Mouse (Mus musculus) heart, embryonic 14.5 days (tissue): Measurements from ENCODE around the gene Ccdc34. TPM values are rescaled to one million over a fixed set of nuclear protein-coding genes. Genes with fewer than 3 reads are reported as not detected.

Experiments
- ATAC-seq: fragments of 200-750 bp; cut with Nextera tagmentation; 2 replicates; pipeline ENCODE4 v1.8.0; 2017; ENCODE audit warnings: low read depth, moderate TSS enrichment; ENCODE audit not compliant: insufficient number of reproducible peaks, insufficient read depth, low FRiP score
- H3K27ac ChIP-seq, 2 experiments: fragments of 200-500 bp in 1 of 2; fragments of 300-500 bp in 1 of 2; sonication (generic) in 1 of 2; replicated peaks in 1 of 2; 2 replicates each; pipeline ENCODE4 v1.5.1; 2012 to 2014; ENCODE audit warnings: low read depth in 2 of 2, low read length in 2 of 2, control low read depth in 1 of 2, mild to moderate bottlenecking in 1 of 2, mixed read lengths in 1 of 2; ENCODE audit not compliant: control insufficient read depth in 1 of 2, insufficient read depth in 1 of 2
- H3K27me3 ChIP-seq: fragments of 300-500 bp; sonication (generic); 2 replicates; pipeline ENCODE4 v1.6.1; 2014; ENCODE audit warnings: mild to moderate bottlenecking, low read length, control low read depth; ENCODE audit not compliant: control insufficient read depth, insufficient read depth
- H3K36me3 ChIP-seq: fragments of 300-500 bp; sonication (generic); 2 replicates; pipeline ENCODE4 v1.6.1; 2014; ENCODE audit warnings: mild to moderate bottlenecking, control low read depth, low read length, mixed read lengths; ENCODE audit not compliant: control insufficient read depth, insufficient read depth
- H3K4me1 ChIP-seq, 2 experiments: fragments of 200-500 bp in 1 of 2; fragments of 300-500 bp in 1 of 2; sonication (generic) in 1 of 2; 2 replicates each; pipeline ENCODE4 v1.6.1; 2012 to 2014; ENCODE audit warnings: low read length in 2 of 2, control low read depth in 1 of 2, mixed read lengths in 1 of 2; ENCODE audit not compliant: control insufficient read depth in 2 of 2, insufficient read depth in 2 of 2
- H3K4me2 ChIP-seq: fragments of 300-500 bp; sonication (generic); 2 replicates; pipeline ENCODE4 v1.6.1; 2014; ENCODE audit warnings: mild to moderate bottlenecking, low read length
- H3K4me3 ChIP-seq, 2 experiments: fragments of 200-500 bp in 1 of 2; fragments of 300-500 bp in 1 of 2; sonication (generic) in 1 of 2; 2 replicates each; pipeline ENCODE4 v1.5.1; 2012 to 2014; ENCODE audit warnings: low read length in 2 of 2, mild to moderate bottlenecking in 2 of 2, control low read depth in 1 of 2, low read depth in 1 of 2, moderate library complexity in 1 of 2; ENCODE audit not compliant: control insufficient read depth in 1 of 2, insufficient read depth in 1 of 2
- H3K9ac ChIP-seq: fragments of 300-500 bp; sonication (generic); 2 replicates; pipeline ENCODE4 v1.6.1; 2014; ENCODE audit warnings: mild to moderate bottlenecking, low read length
- H3K9me3 ChIP-seq: fragments of 300-500 bp; sonication (generic); 2 replicates; pipeline ENCODE4 v1.6.1; 2016; ENCODE audit warnings: low read length, control low read depth; ENCODE audit not compliant: control insufficient read depth
- WGBS: fragments of 180-500 bp; shearing (Covaris S2); extraction: QIAGEN DNeasy Blood & Tissue Kit; methylation state at CpG from one replicate; pipeline ENCODE4 v1.1.7; 2014; 5-methylcytosine and 5-hydroxymethylcytosine counted together
- polyA plus RNA-seq: library from polyadenylated mRNA; unstranded; fragments of >200 nt; fragmentation: Nextera tagmentation; extraction: Ambion mirVana; gene quantifications from 2 replicates; pipeline ENCODE4 v1.2.1, GENCODE M21; 2014

The Ccdc34 gene
- polyA plus RNA-seq, 1 experiment from 2014 or later = 25.4 TPM

DNA sequence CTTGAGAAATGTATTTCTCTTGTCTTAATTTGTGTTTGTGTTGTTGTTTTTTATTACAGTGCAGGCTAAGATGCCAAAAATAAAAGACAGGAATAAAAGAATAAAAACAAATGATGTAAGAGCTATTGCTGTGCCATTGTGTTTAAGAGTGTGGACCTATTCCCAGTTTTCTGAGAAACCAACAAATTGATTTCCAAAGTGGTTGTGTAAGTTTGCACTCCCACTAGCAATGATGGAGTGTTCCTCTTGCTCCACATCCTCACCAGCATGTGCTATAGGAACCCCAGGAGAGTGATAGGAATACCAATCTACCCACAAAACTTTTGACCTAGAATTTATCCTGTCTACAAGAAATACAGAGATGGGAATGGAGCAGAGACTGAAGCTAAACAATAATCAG lies 150.7 kb downstream of the Ccdc34 start:
- H3K9me3 ChIP-seq = no peaks in the 10 kb centered on the region
- ATAC-seq = no peak
- no peak overlapping the region for H3K27ac ChIP-seq
- no peak overlapping the region for H3K4me3 ChIP-seq
- no peaks in the 10 kb centered on the region for H3K27me3 ChIP-seq
- no peaks in the 10 kb centered on the region for H3K36me3 ChIP-seq
- H3K9ac ChIP-seq = no peak overlapping the region
- H3K4me2 ChIP-seq = no peak overlapping the region
- H3K4me1 ChIP-seq = no peaks in the 10 kb centered on the region

DNA sequence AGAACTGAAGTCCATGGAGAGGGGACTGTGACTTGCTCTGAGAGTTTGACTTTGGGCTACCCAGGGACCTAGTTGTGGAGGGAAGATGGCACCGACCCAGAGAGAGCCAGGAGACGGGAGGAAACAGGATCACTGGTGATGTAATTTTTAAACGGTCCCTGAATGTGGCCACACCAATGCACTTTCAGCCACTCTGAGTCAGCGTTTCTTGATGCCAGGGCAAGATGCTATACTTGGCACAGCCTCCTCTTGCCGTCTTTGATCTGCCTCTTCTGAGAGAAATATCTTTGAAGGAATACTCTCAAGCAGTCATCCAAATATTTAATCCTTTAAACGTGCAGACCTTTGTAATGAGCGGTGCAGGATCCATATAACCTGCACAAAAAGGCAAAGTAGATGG lies 154.8 kb downstream of the Ccdc34 start:
- H3K27me3 ChIP-seq = no peaks in the 10 kb centered on the region
- ATAC-seq = no peak
- 67% methylated on average over 7 of the region's 7 CpGs for WGBS

DNA sequence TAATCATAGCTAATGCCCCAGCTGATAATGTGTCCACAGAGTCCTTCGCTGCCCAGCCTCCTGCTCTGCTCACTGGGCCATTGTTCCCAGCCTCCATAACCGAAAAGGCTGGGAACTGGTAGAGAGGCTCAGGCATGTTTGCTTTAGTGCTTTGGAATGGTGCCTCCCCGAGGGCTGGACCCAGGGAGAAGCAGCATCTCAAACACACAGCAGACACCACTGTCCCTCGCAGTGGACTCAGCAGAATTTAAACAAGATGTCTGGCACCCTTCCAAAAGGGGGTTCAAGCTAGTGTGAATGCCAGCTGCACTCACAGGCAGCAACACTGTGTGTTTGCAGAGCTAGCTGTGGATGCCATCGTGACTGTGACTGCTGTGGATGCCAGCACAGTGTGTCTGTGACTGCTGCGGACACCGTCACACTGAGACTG lies 156.2 kb downstream of the Ccdc34 start:
- Histone ChIP-seq H3K4me3 (no peak overlapping the region), H3K4me2 (no peak overlapping the region), H3K9ac (no peak overlapping the region), H3K27me3 (no peaks in the 10 kb centered on the region), H3K9me3 (no peaks in the 10 kb centered on the region), H3K36me3 (no peaks in the 10 kb centered on the region), H3K27ac (peak overlapping the region in 1 of 2 experiments; percentile 18; a peak in 1 of 4 replicates), H3K4me1 (peaks cover 15 to 28% of the 10 kb centered on the region in 2 experiments)
- ATAC-seq = no peak
- 33% methylated on average over 7 of the region's 7 CpGs for WGBS

More for the DNA sequence above, 154.8 kb downstream of the Ccdc34 start:
- no peak overlapping the region for H3K4me3 ChIP-seq
- H3K4me1 ChIP-seq = peaks cover 11 to 14% of the 10 kb centered on the region in 2 experiments
- H3K4me2 ChIP-seq = no peak overlapping the region
- H3K9me3 ChIP-seq = no peaks in the 10 kb centered on the region
- H3K36me3 ChIP-seq = no peaks in the 10 kb centered on the region
- H3K27ac ChIP-seq = no peak overlapping the region
- no peak overlapping the region for H3K9ac ChIP-seq

DNA sequence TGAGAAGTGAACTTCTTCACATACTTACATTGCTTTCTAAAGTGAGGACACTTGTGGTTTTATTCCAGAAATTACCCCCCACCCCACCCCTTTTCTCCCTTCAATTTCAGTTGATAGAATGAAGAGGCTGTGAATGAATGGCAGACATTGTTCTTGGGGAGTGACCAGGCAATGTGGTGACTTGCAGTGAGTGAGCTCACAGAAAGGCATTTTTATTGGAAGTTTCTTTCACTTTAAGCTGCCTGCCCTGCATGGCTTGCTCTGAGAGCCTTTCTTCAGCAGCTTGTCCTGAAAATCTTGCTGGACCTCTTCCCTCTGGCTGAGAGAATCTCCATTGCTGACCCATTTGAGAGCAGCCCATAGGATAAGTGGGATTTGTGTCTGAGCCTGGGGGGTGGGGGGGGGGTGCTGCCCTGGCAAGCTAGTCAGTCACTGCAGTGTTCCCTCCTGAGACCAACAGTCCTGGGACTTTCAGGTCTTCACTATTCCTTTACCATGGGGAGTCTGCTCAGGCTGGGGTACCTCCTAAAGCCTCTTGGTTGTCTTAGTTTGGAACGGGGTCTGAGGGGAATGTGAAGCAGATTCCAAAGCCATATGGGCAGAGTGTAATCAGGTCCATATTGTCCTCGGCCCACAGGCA lies 159.3 kb downstream of the Ccdc34 start:
- Histone ChIP-seq H3K4me2 (no peak overlapping the region), H3K27me3 (no peaks in the 10 kb centered on the region), H3K36me3 (no peaks in the 10 kb centered on the region), H3K4me3 (no peak overlapping the region), H3K9ac (0 out of 2 replicates have a peak overlapping the region, but pooled peaks have one; percentile 12), H3K27ac (peak overlapping the region; percentile 72 to 74), H3K4me1 (peaks cover 27 to 49% of the 10 kb centered on the region in 2 experiments), H3K9me3 (no peaks in the 10 kb centered on the region)
- WGBS = 59% methylated on average over 2 of the region's 2 CpGs
- ATAC-seq = no peak

DNA sequence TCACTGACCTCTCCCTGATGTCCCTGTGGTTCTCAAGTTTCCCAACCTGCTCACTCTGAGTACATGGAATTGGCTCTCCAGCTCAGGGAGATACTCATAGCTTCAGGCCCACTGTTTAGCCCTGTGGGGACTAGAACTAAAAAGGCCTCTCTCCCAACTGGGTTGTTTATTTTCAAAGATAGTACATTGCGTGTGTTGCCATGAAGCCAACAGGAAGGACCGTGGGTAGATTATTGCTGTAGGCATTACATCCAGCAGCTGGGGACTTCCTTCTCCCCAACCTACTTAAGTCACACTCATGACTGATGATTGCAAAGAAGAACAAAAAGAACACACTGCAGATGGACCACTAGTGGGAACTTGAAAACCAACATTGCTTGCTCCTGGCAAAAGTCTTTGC lies 159.8 kb downstream of the Ccdc34 start:
- WGBS = 56% methylated on average over 2 of the region's 2 CpGs
- no peak overlapping the region for H3K4me3 ChIP-seq
- no peak for ATAC-seq
- H3K27me3 ChIP-seq = no peaks in the 10 kb centered on the region
- peak overlapping the region; percentile 72 to 74 for H3K27ac ChIP-seq
- 0 out of 2 replicates have a peak overlapping the region, but pooled peaks have one; percentile 14 for H3K4me2 ChIP-seq
- 0 out of 2 replicates have a peak overlapping the region, but pooled peaks have one; percentile 12 for H3K9ac ChIP-seq
- no peaks in the 10 kb centered on the region for H3K9me3 ChIP-seq
- peaks cover 30 to 55% of the 10 kb centered on the region in 2 experiments for H3K4me1 ChIP-seq
- H3K36me3 ChIP-seq = no peaks in the 10 kb centered on the region

DNA sequence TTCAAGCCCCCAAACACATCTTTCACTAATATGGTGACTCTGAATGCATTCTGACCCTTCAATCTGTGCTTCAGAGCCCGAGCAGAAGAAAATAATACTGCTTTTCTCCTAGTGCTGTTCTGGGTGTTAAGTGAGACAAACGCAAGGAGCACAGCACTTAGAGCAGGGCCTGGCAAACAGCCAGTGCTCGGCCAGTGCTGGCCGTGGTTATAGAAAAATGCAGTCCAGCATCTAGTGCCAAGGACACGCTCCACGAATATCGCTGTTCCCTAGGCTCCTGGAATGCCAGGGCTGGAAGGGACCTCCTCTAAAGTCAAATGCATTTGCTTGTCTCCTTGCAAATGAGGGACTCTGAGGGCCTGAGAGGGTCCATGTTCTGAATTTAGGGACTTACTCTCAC lies 160.3 kb downstream of the Ccdc34 start:
- no peak overlapping the region for H3K9ac ChIP-seq
- peak overlapping the region; percentile 14; the same call in 1 of the 2 replicates for H3K4me2 ChIP-seq
- peak; percentile 70; the same call in 1 of the 2 replicates for ATAC-seq
- WGBS = 16% methylated on average over 7 of the region's 7 CpGs
- no peak overlapping the region for H3K4me3 ChIP-seq
- peaks cover 33 to 59% of the 10 kb centered on the region in 2 experiments for H3K4me1 ChIP-seq
- no peaks in the 10 kb centered on the region for H3K36me3 ChIP-seq
- peak overlapping the region; percentile 74 to 78 for H3K27ac ChIP-seq
- H3K27me3 ChIP-seq = no peaks in the 10 kb centered on the region
- H3K9me3 ChIP-seq = no peaks in the 10 kb centered on the region

DNA sequence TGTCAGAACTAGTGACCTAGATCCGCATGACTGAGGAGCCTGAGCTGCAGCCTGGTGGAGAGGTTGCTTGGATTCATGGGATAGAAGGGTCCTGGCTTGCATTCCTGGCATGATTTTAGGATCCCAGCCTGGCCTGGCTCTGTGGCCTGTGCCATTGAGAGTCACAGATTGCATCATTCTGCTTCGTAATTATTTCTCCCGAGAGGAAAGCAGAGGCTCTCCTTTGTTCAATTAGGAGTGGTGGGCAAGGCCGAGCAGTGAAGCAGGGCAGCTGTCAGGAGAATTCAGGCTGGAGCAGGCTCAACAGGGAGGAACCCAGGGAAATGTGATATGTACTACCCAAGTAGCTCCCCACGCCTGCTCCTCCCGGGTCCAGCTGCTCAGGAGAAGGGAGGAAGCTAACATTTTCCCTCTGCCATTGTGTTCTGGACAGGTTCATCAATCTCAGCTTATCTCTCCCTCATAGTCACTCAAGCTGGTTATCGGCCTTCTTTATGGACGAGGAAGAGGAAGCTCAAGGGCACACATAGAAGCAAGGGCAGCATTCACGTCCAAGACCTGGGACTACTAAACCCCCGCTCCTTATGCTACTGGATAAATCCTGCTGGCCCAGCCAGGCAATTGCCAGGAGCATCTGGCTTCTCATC lies 162.2 kb downstream of the Ccdc34 start:
- no peaks in the 10 kb centered on the region for H3K27me3 ChIP-seq

More for the DNA sequence above, 162.2 kb downstream of the Ccdc34 start:
- Histone ChIP-seq H3K27ac (peak overlapping the region; percentile 8 to 54), H3K4me3 (no peak overlapping the region), H3K36me3 (no peaks in the 10 kb centered on the region), H3K4me1 (peaks cover 34 to 67% of the 10 kb centered on the region in 2 experiments), H3K9me3 (no peaks in the 10 kb centered on the region), H3K9ac (0 out of 2 replicates have a peak overlapping the region, but pooled peaks have one; percentile 23), H3K4me2 (no peak overlapping the region)
- ATAC-seq = no peak
- 27% methylated on average over 10 of the region's 10 CpGs for WGBS
